Mouse (Mus musculus) limb, embryonic 12.5 days (tissue): ENCODE results near the gene Myo6. TPM values are rescaled to one million over a fixed set of nuclear protein-coding genes. Genes with fewer than 3 reads are reported as not detected.

ENCODE experiments used
- ATAC-seq: fragments of 200-750 bp; cut with Nextera tagmentation; 2 replicates; pipeline ENCODE4 v1.8.0; 2017; ENCODE audit warnings: low read depth, moderate TSS enrichment; ENCODE audit not compliant: insufficient number of reproducible peaks, insufficient read depth, low FRiP score, low TSS enrichment
- H3K27ac ChIP-seq: fragments of 300-500 bp; sonication (generic); 2 replicates; pipeline ENCODE4 v1.5.1; 2016; ENCODE audit warnings: mild to moderate bottlenecking, moderate library complexity
- H3K27me3 ChIP-seq: fragments of 300-500 bp; sonication (generic); 2 replicates; pipeline ENCODE4 v1.6.1; 2016; ENCODE audit warnings: mild to moderate bottlenecking, moderate library complexity
- H3K36me3 ChIP-seq: fragments of 300-500 bp; sonication (generic); 2 replicates; pipeline ENCODE4 v1.6.1; 2016; ENCODE audit warnings: mild to moderate bottlenecking, moderate library complexity
- H3K4me1 ChIP-seq: fragments of 300-500 bp; sonication (generic); replicated peaks from 2 replicates; pipeline ENCODE4 v1.6.1; 2016
- H3K4me2 ChIP-seq: fragments of 300-500 bp; sonication (generic); 2 replicates; pipeline ENCODE4 v1.6.1; 2016; ENCODE audit warnings: mild to moderate bottlenecking, moderate library complexity
- H3K4me3 ChIP-seq: fragments of 300-500 bp; sonication (generic); replicated peaks from 2 replicates; pipeline ENCODE4 v1.5.1; 2016; ENCODE audit warnings: mild to moderate bottlenecking
- H3K9ac ChIP-seq: fragments of 300-500 bp; sonication (generic); replicated peaks from 2 replicates; pipeline ENCODE4 v1.6.1; 2016; ENCODE audit warnings: mild to moderate bottlenecking, moderate library complexity
- H3K9me3 ChIP-seq: fragments of 300-500 bp; sonication (generic); 2 replicates; pipeline ENCODE4 v1.6.1; 2016; ENCODE audit warnings: mild to moderate bottlenecking, moderate library complexity
- WGBS: fragments of 180-500 bp; shearing (Covaris S2); methylation state at CpG from one replicate; pipeline ENCODE4 v1.1.7; 2016; 5-methylcytosine and 5-hydroxymethylcytosine counted together
- polyA plus RNA-seq: library from polyadenylated mRNA; unstranded; fragments of >200 nt; fragmentation: Nextera tagmentation; extraction: Ambion mirVana; gene quantifications from 2 replicates; pipeline ENCODE4 v1.2.1, GENCODE M21; 2016

Gene Myo6
- polyA plus RNA-seq, 1 experiment from 2014 or later, result 11.2 TPM

DNA sequence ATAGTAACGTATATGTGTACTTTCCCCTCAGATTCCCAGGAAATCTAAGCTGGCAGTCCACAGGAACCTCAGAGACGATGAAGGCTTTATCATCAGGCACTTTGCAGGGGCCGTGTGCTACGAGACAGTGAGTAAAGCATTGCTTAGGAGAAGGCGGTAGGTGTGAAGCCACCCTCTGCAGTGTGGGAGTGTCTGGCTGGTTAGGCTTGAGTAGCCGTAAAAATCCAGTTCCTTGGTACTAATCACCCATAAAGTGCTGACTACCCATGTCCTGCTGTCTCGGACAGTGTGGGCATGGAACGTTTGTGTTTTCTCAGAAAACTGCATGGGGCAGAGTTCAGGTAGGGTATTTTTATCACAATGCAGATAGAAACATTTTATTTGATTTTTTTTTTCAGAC is 104.8 kb downstream of the Myo6 start:
- no peaks in the 10 kb centered on the region for H3K9me3 ChIP-seq
- no peaks in the 10 kb centered on the region for H3K36me3 ChIP-seq
- no peak overlapping the region for H3K4me3 ChIP-seq
- no peak overlapping the region for H3K9ac ChIP-seq
- no peak overlapping the region for H3K27ac ChIP-seq
- no peaks in the 10 kb centered on the region for H3K4me1 ChIP-seq
- ATAC-seq, result no peak
- H3K27me3 ChIP-seq, result no peaks in the 10 kb centered on the region
- WGBS, result 43% methylated on average over 8 of the region's 8 CpGs
- no peak overlapping the region for H3K4me2 ChIP-seq

DNA sequence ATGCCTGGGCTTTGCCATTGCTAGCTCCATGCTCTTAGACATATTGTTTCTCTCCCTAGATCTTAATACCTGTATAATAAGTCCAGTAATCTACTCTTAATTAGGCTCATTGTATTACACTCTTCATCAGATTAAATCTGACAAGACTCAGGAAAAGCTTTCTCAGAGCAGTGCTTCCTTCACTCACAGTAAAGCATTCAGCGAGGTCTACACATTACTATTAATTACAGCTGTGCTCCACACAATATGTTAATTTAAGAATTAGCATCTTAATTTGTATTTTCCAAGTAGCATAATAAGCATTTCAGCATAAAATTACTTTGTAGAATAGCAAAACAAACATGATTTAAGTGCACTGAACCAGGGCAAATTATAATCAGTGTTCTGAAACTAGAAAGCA is 108.1 kb downstream of the Myo6 start:
- H3K36me3 ChIP-seq, result no peaks in the 10 kb centered on the region
- no peaks in the 10 kb centered on the region for H3K27me3 ChIP-seq
- ATAC-seq, result no peak
- H3K4me1 ChIP-seq, result no peaks in the 10 kb centered on the region
- H3K4me2 ChIP-seq, result no peak overlapping the region
- no peaks in the 10 kb centered on the region for H3K9me3 ChIP-seq
- H3K27ac ChIP-seq, result no peak overlapping the region
- no peak overlapping the region for H3K9ac ChIP-seq
- H3K4me3 ChIP-seq, result no peak overlapping the region
- 77% methylated on average over 1 of the region's 1 CpGs for WGBS

GRCm38 (mm10) chr9:80275053-80275771 is 110.4 kb downstream of the Myo6 start:
- H3K9ac ChIP-seq, result no peak overlapping the region
- no peak overlapping the region for H3K27ac ChIP-seq
- no peak overlapping the region for H3K4me2 ChIP-seq
- no peaks in the 10 kb centered on the region for H3K9me3 ChIP-seq
- 89% methylated on average over 8 of the region's 8 CpGs for WGBS
- no peaks in the 10 kb centered on the region for H3K4me1 ChIP-seq
- no peaks in the 10 kb centered on the region for H3K27me3 ChIP-seq
- ATAC-seq, result no peak
- no peaks in the 10 kb centered on the region for H3K36me3 ChIP-seq
- no peak overlapping the region for H3K4me3 ChIP-seq

GRCm38 (mm10) chr9:80275772-80276134 is 110.9 kb downstream of the Myo6 start:
- Histone ChIP-seq H3K4me1 (no peaks in the 10 kb centered on the region), H3K4me3 (no peak overlapping the region), H3K4me2 (no peak overlapping the region), H3K27ac (no peak overlapping the region), H3K27me3 (no peaks in the 10 kb centered on the region), H3K36me3 (no peaks in the 10 kb centered on the region), H3K9ac (no peak overlapping the region), H3K9me3 (no peaks in the 10 kb centered on the region)
- 79% methylated on average over 1 of the region's 1 CpGs for WGBS
- no peak for ATAC-seq

GRCm38 (mm10) chr9:80277157-80277556 is 112.3 kb downstream of the Myo6 start:
- Histone ChIP-seq H3K36me3 (no peaks in the 10 kb centered on the region), H3K27me3 (no peaks in the 10 kb centered on the region), H3K9me3 (no peaks in the 10 kb centered on the region), H3K27ac (no peak overlapping the region), H3K4me3 (no peak overlapping the region), H3K4me2 (no peak overlapping the region), H3K4me1 (no peaks in the 10 kb centered on the region), H3K9ac (no peak overlapping the region)
- WGBS, result 33% methylated on average over 2 of the region's 2 CpGs
- no peak for ATAC-seq

- WGBS, result 80% methylated on average over 6 of the region's 6 CpGs
- H3K36me3 ChIP-seq, result no peaks in the 10 kb centered on the region
- H3K27me3 ChIP-seq, result no peaks in the 10 kb centered on the region
- H3K9me3 ChIP-seq, result no peaks in the 10 kb centered on the region
- H3K4me1 ChIP-seq, result no peaks in the 10 kb centered on the region
- no peak overlapping the region for H3K27ac ChIP-seq
- H3K4me2 ChIP-seq, result no peak overlapping the region
- ATAC-seq, result no peak
- H3K9ac ChIP-seq, result no peak overlapping the region
- H3K4me3 ChIP-seq, result no peak overlapping the region
Measured at GRCm38 (mm10) chr9:80277770-80278169, 112.9 kb downstream of the Myo6 start.

DNA sequence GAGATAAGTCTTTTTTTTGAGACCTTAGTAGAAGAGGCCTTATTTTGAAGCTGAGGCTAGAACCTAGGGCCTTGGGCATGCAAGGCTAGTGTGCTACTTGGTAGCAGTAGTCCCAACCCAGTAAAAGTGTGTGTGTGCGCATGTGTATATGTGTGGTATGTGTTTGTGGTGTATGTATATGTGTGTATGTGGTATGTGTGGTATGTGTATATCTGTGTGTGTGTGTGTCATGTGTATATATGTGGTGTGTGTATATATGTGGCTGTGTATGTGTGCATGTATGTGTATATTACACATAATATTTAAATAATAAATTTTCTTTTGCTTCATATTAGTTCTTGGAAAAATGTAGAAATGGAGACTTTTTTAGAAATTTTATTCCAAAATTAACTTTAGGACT is 115.9 kb downstream of the Myo6 start:
- Histone ChIP-seq H3K4me1 (no peaks in the 10 kb centered on the region), H3K27ac (no peak overlapping the region), H3K9ac (no peak overlapping the region), H3K4me2 (no peak overlapping the region), H3K36me3 (no peaks in the 10 kb centered on the region), H3K27me3 (no peaks in the 10 kb centered on the region), H3K9me3 (no peaks in the 10 kb centered on the region), H3K4me3 (no peak overlapping the region)
- ATAC-seq, result 0 out of 2 replicates have a peak, but pooled peaks have one; percentile 52
- WGBS, result 97% methylated on average over 1 of the region's 1 CpGs

DNA sequence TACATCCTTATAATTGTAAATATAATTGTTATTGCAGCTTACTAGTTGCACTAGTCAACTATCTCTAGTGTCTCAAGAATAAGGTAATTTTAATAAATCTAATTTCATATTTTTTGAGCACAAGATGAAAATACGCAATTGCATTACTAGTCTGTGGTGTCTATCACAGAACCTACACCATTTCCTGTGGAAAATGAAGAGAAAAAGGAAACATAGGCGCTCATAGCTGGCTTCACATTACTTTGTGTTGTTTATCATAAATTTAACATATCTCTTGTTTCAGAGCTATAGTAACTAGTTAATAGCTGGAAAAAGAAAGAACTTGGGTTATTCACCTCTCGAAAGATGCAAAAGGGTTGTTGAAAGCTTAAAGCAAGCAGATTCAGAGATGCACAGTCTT is 117.6 kb downstream of the Myo6 start:
- Histone ChIP-seq H3K4me1 (no peaks in the 10 kb centered on the region), H3K27ac (no peak overlapping the region), H3K9me3 (no peaks in the 10 kb centered on the region), H3K27me3 (no peaks in the 10 kb centered on the region), H3K9ac (no peak overlapping the region), H3K4me2 (no peak overlapping the region), H3K36me3 (no peaks in the 10 kb centered on the region), H3K4me3 (no peak overlapping the region)
- no peak for ATAC-seq
- 92% methylated on average over 3 of the region's 3 CpGs for WGBS

DNA sequence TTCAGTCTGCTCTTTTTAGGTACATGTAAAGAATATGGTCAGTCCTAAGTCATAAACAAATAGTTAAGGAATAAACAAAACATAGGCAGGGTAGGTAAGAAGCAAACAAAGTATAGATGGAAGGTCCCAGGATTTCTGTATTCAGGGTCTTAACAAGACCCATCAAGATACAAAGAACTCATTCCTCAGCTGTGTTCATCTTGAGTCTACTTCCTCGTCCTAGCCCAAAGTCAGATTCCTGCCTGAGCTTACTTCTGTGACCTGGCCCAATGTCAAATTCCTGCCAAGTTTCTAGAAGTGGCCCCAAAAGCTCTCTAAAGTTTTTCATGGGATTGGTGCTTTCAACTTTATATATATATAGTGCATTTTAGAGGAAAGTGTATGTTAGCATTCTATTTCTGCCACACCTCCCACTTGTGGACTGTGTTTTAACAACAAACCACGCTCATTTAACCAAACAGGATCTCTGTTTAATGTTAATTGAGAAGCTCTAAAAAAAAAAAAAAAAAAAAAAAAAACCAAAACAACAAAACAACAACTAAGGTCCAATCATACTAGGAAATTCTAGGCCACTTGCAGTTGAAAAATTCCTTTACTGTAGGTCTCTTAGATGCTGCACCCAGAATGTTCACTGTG is 119.8 kb downstream of the Myo6 start:
- 77% methylated on average over 2 of the region's 2 CpGs for WGBS
- H3K4me3 ChIP-seq, result no peak overlapping the region
- H3K9ac ChIP-seq, result no peak overlapping the region
- H3K9me3 ChIP-seq, result no peaks in the 10 kb centered on the region
- no peaks in the 10 kb centered on the region for H3K36me3 ChIP-seq
- no peaks in the 10 kb centered on the region for H3K4me1 ChIP-seq
- no peak overlapping the region for H3K4me2 ChIP-seq
- H3K27me3 ChIP-seq, result no peaks in the 10 kb centered on the region
- no peak for ATAC-seq
- no peak overlapping the region for H3K27ac ChIP-seq

GRCm38 (mm10) chr9:80286845-80287244 is 122.0 kb downstream of the Myo6 start:
- Histone ChIP-seq H3K9me3 (peaks cover under 1% of the 10 kb centered on the region; the same call in 1 of the 2 replicates), H3K4me2 (no peak overlapping the region), H3K9ac (no peak overlapping the region), H3K27me3 (no peaks in the 10 kb centered on the region), H3K27ac (no peak overlapping the region), H3K36me3 (peaks cover under 1% of the 10 kb centered on the region; the same call in 1 of the 2 replicates), H3K4me1 (no peaks in the 10 kb centered on the region), H3K4me3 (no peak overlapping the region)
- ATAC-seq, result no peak
- 88% methylated on average over 7 of the region's 7 CpGs for WGBS

- Histone ChIP-seq H3K9ac (no peak overlapping the region), H3K4me1 (no peaks in the 10 kb centered on the region), H3K27me3 (no peaks in the 10 kb centered on the region), H3K4me2 (no peak overlapping the region), H3K9me3 (peaks cover 6% of the 10 kb centered on the region; the same call in 1 of the 2 replicates), H3K27ac (no peak overlapping the region), H3K36me3 (peaks cover 5% of the 10 kb centered on the region; the same call in 1 of the 2 replicates), H3K4me3 (no peak overlapping the region)
- ATAC-seq, result no peak
- WGBS, result 65% methylated on average over 2 of the region's 2 CpGs
Measured at GRCm38 (mm10) chr9:80293056-80293584, 128.3 kb downstream of the Myo6 start.
